Mouse (Mus musculus) adrenal gland, postnatal 4 days (tissue): ENCODE data around the gene Comp. TPM values are rescaled to one million over a fixed set of nuclear protein-coding genes. Genes with fewer than 3 reads are reported as not detected.

ENCODE experiments used
- DNase-seq, 2 experiments: peaks; one replicate each; pipeline ENCODE4 v3.0.0; 2021 to 2022; ENCODE audit warnings: low spot score in 2 of 2, mixed read lengths in 2 of 2
- long read RNA-seq, 2 experiments: library from polyadenylated mRNA; stranded (forward); transcript quantifications; one replicate each; pipeline ENCODE4 v2.0.0; 2021
- total RNA-seq, 2 experiments: library from RNA; stranded (reverse); gene quantifications; 2 replicates each; pipeline ENCODE4 v1.2.3; 2021

Comp gene
- total RNA-seq, result 1 to 10 TPM in 1 of 2 experiments, under 1 TPM in 1; 0.28 to 1.0 TPM
- long read RNA-seq, experiment 1, partial matches to known transcripts, result 0 of 1 reads
- long read RNA-seq, experiment 1, other reads (novel, unspliced or antisense), result 0 of 1 reads
- long read RNA-seq, experiment 2, result 0 reads

DNA sequence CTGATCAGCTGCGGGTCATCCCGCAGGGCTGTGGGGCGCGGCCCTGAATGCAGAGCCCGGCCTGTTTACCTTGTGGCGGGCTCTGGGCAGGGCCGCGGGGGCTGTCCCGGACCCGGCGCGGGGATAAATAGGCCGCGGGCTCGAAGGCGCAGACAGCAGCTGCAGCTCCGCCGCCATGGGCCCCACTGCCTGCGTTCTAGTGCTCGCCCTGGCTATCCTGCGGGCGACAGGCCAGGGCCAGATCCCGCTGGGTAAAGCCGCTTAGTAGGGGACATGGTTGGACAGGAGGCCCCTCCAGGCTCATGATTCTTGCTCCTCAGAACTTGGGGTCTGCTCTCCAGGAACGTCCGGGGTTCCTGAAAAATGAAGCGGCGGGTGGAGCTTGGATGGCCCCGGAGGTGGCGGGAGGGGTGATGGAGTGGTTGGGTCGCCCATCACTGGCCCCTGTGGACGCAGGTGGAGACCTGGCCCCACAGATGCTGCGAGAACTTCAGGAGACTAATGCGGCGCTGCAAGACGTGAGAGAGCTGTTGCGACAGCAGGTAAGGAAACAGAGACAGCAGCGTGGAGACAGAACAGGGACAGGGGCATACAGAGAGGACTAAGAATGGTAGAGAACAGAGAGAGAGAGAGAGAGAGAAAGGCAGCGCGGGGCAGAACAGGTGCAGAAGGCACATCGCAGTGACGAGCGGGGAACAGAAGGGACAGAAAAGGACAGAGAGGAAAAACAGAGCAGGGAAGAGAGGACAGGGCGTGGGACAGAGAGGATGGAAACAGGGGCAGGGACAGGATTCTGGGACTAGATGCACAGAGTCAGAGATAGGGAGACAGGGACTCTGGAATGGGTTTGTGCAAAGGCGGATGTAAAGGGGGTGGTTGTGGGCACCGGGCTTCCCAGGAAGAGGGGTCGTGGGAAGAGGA lies at the start of gene Comp:
Gene Comp (plus strand): TSS at position 162 of the 921 bp plus-strand sequence.
- no peak for DNase-seq

DNA sequence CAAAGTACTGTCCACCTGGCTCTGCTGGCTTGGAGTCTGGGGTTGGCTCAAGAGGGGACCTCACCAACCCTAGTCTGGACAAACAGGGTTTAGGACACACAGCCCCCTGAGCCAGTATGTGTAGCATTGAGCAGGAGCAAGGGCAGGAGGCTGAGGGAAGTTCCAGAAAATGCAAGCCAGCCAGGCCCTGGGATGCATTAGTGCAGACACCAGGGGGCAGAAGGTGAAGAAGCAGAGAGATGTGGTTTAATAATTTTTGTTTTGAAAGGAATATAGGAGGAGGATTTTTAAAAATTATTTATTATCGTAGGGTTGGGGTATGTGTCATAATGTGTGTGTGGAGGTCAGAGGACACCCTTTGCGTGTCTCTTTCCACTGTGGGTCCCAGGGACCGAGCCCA lies 49.6 kb upstream of the Comp start:
- DNase-seq, result no peak

DNA sequence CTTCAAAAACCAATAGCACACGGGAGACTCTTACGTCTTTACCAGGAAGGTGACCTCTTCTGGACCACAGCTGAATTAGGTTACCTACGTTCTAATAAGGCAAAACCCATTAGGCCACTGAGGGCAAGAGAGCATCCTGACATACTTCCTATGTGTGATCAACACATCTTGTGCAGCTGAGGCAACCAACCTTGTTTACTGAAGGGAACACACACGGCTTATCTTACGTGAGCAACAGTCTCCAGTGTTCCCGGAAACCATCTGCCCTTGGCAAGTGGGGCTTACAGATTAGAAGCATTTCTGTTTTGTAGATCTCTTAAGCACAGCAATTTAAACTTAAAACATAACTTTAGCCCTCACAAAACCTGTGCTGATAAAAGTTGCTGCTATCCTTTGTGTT lies 45.8 kb upstream of the Comp start:
- DNase-seq, result no peak

DNA sequence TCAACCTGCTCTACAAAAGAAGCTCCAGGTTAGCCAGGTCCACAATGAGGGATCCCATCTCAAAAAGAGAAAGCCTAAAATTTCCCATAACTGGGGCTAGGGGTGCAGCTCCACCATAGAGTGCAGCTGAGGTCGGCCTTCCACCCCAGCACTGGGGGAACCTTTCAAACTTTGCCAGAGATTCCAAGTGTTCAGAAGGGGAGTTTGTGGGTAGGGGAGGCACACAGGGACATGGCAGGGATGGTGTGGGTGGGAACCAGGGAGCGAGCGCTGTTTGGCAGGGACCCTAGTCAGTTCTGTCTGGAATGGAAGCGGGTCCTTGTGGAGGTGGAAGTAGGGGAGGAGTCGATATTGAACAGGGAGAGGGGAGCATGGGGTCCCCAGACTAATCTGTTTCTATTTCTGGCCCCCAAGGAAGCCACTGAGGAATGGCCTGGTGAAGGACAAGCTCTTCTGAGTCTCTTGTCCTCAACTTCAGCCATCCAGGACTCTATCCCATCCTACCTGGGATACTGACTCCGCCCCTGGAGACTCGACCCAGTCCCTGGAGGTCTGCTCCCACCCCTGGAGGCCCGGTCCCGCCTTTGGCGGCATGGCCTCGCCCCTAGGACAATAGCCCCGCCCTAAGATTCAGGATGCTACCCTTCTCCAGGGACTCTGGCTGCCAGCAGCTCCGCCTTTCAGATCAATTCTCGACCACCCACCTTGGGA lies 44.1 kb upstream of the Comp start, which contains the start of gene Gdf1:
Gene Gdf1 (plus strand): TSS at position 694 of the 711 bp plus-strand sequence.
- no peak for DNase-seq

DNA sequence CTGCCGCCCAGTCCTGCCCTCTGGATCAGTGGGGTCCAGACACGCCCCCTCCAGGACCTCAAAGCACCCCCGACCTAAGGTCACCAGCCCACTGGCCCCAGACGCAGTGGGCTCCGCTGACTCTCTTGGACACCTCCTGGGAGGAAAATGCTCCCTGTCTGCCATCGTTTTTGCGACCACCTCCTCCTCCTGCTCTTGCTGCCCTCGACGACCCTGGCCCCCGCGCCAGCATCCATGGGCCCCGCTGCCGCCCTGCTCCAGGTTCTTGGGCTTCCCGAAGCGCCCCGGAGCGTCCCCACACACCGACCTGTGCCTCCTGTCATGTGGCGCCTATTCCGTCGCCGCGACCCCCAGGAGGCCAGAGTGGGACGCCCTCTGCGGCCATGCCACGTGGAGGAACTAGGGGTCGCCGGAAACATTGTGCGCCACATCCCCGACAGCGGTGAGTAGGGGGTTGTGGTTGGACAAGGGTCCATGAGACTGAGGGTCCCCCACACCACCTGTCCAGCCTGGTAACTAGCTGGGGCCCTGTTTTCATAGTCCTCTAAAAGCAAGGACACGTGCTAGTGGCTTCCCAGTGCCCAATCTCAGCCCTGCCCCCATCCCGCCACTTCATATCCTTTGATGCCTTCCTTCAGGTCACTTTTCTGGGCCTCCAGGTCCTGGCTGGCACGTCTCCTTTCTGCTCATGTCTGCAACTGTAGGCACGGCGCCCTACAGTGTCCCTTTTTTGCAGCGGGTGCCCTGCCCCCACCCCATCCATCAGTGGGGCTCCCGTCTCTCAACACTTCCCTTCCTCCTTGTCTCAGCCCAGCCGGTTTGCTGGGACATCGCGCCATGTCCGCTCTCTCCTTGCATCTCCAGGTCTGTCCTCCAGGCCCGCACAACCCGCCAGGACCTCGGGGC lies 43.3 kb upstream of the Comp start:
- DNase-seq, result no peak

DNA sequence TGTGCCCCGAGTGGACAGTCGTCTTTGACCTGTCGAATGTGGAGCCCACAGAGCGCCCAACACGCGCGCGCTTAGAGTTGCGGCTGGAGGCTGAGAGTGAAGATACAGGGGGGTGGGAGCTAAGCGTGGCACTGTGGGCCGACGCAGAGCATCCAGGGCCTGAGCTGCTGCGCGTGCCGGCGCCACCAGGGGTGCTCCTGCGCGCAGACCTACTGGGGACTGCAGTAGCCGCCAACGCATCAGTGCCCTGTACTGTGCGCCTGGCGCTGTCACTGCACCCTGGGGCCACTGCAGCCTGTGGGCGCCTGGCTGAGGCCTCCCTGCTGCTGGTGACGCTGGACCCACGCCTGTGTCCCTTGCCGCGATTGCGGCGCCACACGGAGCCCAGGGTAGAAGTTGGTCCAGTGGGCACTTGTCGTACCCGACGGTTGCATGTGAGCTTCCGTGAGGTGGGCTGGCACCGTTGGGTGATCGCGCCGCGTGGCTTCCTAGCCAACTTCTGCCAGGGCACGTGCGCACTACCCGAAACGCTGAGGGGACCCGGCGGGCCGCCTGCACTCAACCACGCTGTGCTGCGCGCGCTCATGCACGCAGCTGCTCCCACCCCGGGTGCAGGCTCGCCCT lies 42.5 kb upstream of the Comp start:
- peak in 1 of 2 experiments; percentile 50 for DNase-seq

DNA sequence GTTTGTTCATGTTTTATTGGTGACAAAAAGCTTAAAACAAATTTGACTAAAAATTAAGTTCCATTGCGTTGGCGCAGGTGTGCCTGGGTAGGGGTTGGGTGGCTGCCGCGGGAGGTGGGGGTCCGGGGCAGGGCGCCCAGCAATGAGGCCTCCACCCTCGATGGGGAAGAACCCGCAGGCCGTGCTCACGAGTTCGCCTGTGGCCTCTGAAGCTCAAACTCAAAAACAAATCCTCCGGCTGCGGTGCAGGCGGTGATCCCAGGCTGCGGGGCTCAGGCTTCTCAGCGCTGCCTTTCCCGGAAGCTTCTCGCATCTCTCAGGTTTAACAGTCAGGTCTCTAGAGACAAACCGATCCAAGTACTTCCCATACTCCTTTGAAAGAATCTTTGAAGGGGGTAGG lies 41.8 kb upstream of the Comp start:
- no peak for DNase-seq

DNA sequence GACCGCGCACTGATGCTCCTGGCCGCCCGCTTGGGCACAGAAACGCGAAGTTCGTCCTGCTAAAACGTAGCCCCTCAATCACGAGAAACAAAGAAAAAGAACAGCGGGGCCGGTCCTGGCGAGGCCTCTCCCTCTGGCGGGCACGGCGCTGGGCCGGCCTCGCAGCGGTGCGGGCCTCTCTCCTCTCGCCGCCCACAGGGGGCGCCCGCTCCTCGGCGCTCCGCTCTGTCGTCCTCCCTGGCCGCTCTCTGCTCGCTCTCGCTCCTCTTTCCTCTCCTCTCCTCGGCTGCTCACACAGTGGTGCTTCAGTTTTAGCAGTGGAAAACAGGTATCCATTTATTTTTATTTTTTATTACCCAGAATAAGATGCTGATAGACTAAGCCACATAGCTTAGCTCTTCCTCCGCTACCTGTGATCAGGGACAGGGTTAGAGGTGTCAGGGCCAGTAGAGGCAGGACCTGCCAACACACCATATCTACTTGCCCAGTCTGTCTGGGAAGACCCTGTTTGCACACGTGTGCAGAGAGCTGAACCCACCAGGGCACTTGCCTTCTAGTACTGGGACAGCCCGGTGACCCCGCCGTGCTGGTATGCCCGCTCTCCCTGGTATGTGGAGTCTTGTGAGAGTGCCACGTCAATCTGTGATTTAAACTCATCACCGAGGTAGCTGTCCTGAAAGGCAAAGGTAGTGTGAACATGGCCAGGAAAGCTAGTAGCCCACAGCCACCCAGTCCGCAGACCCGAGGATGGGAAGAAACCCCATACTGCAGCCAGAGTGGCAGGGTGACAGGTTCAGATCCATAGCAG lies 41.1 kb upstream of the Comp start:
- DNase-seq, result peak in 1 of 2 experiments; percentile 38

DNA sequence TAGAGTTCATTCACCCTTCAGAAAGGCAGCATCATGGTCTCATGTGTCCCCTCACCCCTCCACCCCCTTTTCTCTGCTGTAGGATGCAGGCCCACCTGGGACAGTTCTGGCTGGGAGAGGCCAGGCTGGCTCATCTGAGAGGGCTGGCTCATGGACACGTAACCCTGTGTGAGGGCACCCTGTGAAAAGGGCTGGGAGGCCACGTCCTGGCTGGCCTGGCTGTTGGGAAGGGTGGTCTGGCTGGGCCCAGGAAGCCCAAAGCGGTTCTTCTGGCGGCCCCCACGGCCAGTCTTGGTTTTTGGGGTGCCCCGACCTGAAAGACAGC lies 40.5 kb upstream of the Comp start:
- no peak for DNase-seq

DNA sequence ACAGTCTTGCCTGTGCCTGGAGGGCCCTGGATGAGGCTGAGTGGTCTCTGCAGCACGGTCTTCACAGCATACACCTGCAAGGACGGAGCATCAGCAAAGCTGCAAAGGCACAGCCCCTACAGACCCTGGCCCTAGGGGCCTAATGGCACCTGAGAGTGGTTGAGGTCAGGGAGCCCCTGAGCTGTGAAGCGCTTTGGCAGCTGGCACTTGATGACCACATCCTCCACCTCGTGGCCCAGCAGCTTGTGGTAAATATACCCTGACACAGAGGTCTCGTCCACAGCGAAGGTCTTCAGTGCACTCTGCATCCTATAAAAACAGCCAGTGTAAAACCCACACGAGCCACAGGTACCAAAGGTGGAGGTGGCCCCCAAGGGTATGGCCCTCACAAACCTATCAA lies 34.4 kb upstream of the Comp start:
- DNase-seq, result no peak

DNA sequence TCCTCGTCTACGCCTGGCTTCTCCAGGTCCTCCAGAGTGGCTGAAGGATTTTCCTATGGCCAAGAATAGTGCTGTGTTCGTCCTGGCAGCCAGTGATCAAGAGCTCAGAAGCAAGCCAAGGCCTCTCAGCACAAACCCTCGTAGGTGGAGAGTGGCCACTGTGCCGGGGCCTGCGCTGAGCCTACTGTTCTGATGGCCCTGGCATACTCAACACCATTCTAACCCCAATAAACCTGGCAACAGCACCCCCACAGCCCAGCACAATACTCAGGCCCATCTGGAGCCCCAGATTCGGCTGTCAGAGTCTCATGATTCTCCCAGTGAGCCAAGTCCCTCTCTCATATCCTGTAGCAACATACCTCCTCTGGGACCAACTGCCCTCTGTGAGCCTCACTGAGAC lies 32.7 kb upstream of the Comp start:
- DNase-seq, result no peak

DNA sequence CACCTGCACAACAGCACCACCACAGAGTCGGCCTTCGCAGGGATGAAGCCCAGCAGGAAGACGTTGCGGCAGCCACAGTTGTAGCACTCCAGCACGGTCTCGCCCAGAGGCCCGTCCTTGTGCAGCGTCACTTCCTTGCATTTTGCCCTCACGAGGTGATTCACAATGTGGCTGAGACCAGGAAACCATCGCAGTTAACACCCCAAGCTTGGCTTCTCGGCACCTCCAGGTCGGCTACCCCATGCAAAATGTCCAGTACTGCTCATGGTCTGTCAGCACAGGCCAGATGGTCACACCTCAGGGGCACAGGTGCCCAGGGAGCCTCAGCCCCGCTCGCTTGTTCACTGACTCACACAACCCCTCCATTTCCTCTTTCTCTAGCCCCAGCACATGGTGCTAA lies 31.4 kb upstream of the Comp start:
- DNase-seq, result no peak

DNA sequence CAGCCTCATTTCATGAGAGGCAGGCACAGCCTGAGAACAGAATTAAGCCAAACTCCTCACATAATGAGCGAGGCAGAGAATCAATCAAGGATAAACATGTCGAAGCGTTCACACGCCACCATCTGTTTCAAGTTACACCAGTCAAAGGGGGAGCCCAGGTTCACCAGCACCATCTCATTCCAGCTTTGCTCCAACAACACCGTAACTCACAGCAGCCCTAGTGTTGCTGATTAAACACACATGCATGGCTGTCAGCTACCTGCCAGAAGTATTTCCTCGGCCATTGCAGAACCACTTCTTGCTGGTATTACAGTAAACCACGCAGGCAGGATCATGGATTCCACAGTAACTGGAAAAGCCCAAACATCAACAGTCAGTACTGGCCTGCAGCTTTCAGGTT lies 30.3 kb upstream of the Comp start:
- no peak for DNase-seq

DNA sequence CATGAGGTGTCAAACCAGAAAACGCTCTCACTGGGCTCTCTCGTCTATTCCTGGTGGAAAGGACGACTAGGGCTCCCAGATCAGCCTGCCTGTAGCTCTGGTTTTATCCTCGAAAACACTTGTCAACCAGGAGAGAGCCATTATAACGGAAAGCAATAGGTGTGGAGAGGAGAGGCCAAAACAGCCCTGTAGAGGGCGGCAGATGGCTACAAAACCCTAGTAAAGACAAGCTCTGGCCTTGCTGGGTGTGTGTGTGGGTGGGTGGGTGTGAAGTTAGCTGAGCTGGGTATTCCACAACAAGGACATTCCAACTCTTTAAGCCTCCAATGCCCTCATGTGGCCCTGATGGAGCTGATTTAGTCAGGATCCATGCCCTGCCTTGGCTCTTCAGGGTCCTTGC lies 29.7 kb upstream of the Comp start:
- no peak for DNase-seq

DNA sequence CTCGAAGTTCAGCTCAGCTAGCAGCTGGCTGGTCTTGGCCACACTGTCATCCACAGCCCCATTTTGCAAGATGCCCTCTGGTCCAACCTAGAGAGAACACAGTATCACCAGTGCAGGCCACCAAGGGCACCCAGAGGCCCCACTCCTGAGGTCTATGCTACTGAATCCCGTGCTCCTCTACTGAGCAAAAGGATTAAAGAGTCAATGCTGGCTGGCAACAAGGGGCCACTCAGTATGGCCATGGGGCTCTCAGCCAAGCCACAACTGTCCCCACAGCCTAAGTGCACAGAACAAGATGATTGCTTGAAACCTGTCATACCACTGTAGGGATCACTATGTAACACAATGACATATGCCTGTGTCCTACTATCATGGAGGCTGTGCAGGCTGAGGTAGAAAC lies 29.1 kb upstream of the Comp start:
- DNase-seq, result no peak

DNA sequence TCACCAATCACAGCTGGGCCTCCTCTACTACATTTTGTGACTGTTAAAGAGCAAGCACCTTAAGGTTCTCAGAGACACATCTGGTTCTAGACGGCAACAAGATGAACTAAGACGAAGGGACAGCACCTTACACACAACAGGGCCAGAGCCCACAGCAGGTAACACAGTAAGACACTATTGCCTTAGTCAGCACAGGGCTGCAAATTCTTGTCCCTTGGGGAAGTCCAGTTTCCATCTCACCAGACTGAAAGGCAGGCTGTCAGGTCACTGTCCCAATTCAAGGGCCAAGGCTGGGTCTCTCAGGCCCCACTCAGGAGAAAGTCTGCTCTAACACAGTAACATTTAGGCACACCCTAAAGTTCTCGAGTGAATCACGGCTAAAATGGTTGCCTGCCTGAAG lies 25.9 kb upstream of the Comp start:
- no peak for DNase-seq

DNA sequence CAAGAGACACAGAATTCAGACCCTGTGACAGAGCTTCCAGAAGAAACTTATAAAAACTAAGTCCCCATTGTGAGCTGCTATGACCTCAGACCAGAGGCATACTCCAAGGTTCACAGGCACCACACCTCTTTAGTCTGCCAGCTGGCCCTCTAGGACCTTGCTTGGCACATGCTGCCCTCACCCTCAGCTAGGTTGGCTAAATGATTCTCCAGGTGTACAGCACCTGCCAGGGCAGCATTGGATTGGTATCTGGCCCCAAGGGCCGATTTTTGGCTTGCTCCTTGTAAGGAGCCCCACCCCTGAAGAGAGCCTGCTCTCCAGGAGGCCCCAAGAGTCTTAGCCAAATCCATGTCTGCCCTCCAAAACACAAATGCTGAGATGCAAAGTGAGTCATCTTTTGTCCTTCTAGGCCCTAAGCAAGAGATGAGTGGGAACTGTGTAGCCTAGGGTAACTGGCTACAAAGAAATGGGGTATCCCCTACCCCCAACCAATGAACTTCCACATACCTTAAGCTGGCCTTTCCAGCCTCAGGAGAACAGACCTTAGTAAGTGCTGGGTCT lies 25.4 kb upstream of the Comp start:
- no peak for DNase-seq

DNA sequence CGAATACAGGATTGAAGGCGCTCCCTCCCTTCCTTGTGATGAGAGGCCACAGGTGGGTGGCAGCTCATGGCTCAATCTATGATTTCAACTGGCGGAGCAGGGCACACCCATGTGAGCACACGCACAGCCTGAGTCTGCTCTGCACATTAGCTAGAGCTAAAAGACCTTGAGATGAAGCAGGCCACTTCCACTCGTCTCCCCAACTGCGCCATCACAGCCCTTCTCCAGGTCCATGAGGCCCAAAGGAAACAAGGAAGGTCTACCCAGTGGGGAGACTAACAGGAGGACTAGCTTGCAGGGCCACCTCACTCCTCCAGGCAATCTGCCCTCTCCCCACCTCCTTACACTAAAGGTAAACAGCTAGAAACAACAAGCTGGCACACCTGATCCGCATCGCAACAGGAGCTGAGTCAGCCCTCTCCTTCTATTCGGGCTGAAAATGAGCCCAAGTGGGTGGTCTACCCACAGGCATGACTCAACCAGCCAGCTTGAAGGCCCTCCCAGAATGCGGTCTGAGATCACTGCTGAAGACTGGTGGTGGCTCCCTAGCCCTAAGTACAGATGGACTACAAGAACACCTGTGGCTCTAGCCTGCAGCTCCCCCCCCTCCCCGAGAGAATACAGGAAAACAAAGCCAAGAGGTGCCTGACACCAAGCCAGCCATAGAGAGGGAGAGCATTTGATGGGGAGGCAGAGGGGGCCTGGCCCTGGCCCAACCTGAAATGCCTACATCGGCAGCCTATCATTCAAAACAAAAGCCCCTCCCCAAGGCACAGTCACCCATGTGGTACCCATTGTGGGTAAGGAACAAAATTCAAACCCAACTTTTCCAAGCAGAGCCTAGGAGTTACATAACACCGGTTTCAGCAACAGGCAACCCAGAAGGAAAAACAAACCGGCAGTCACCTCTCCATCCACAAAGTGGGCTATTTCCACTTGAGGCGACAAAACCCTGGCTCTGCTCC lies 22.0 kb upstream of the Comp start:
- DNase-seq, result no peak
